Mouse (Mus musculus) embryonic fibroblast, embryonic 13.5 days (primary cell): Measurements from ENCODE around the gene Cyp4f40.
"Not testable (repeated sequence)": the region's sequence is repeated elsewhere in the genome, so short reads cannot be mapped to it uniquely, and the experiment has no call there.

Experiments used
- CTCF ChIP-seq: IDR thresholded peaks from 2 replicates; pipeline ENCODE4 v1.5.1; 2011; ENCODE audit warnings: mild to moderate bottlenecking, control low read depth, low read length, moderate library complexity, borderline replicate concordance; ENCODE audit not compliant: insufficient read depth
- POLR2A ChIP-seq: IDR thresholded peaks from 2 replicates; pipeline ENCODE4 v1.6.1; 2011; ENCODE audit warnings: low read depth, mild to moderate bottlenecking, control low read depth, low read length, moderate library complexity

- TF ChIP-seq CTCF, POLR2A: not testable (repeated sequence)
These were observed 24.3 kb upstream of the Cyp4f40 start for GRCm38 (mm10) chr17:32634242-32634971.
